Mouse (Mus musculus) adrenal gland, adult (tissue): ENCODE data around the gene Gm14295.
"Not testable (repeated sequence)": the region's sequence is repeated elsewhere in the genome, so short reads cannot be mapped to it uniquely, and the experiment has no call there.

Experiments used
- DNase-seq, 2 experiments: peaks; one replicate each; pipeline ENCODE4 v3.0.0; 2022 to 2023; ENCODE audit warnings: low spot score in 1 of 2; ENCODE audit not compliant: inconsistent age in 2 of 2

Gm14295 gene

GRCm38 (mm10) chr2:176798312-176798711, at the start of gene Gm14295:
Gene Gm14295 (plus strand): TSS chr2:176798612.
- not testable (repeated sequence) for DNase-seq

DNA sequence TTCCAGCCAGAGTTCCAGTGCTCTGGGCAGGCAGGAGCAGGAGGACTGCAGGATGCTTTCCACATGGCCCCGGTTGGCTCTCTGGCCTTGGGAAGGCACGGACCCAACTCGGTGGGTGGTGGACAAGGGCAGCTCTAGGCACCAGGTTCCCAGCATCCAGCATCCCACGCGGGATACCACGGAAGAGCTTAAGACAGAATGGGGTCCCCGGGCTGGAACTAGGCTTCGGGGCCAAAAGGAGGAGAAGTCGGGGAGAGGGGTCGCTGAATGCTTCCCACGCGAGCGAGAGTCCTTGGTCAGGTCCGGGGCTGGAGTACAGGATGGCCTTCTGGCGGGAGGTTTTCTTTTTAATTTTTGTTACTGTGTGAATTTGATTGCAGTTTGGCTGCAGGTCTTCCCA, 373 bp downstream of the Gm14295 start:
- peak in 1 of 2 experiments; percentile 32 for DNase-seq

- not testable (repeated sequence) for DNase-seq
Measured at GRCm38 (mm10) chr2:176830840-176831239, 32.4 kb downstream of the Gm14295 start, which contains the start of gene Gm14408. Gene Gm14408 (plus strand): TSS chr2:176831140.
